Mouse (Mus musculus) spleen, adult 2 months (tissue): ENCODE results near the gene Ppp4r1.

Experiments used
- CTCF ChIP-seq: fragments of 200-500 bp; IDR thresholded peaks from 2 replicates; pipeline ENCODE4 v1.5.1; 2011; ENCODE audit warnings: mild to moderate bottlenecking, inconsistent platforms; ENCODE audit not compliant: insufficient read depth, insufficient read length, insufficient replicate concordance; ENCODE audit errors: extremely low read depth
- POLR2A ChIP-seq: fragments of 200-500 bp; IDR thresholded peaks from 2 replicates; pipeline ENCODE4 v1.6.1; 2011; ENCODE audit warnings: low read depth, low read length, inconsistent platforms

GRCm38 (mm10) chr17:65737175-65737574, 45.2 kb upstream of the Ppp4r1 start:
- TF ChIP-seq POLR2A (no peak), CTCF (no peak)
